Mouse (Mus musculus) cerebellum, postnatal 36 days (tissue): ENCODE results near the gene Arpc2.

ENCODE experiments used
- DNase-seq, 2 experiments: peaks; one replicate each; pipeline ENCODE4 v3.0.0; 2021 to 2022; ENCODE audit warnings: mixed read lengths in 2 of 2

The Arpc2 gene

DNA sequence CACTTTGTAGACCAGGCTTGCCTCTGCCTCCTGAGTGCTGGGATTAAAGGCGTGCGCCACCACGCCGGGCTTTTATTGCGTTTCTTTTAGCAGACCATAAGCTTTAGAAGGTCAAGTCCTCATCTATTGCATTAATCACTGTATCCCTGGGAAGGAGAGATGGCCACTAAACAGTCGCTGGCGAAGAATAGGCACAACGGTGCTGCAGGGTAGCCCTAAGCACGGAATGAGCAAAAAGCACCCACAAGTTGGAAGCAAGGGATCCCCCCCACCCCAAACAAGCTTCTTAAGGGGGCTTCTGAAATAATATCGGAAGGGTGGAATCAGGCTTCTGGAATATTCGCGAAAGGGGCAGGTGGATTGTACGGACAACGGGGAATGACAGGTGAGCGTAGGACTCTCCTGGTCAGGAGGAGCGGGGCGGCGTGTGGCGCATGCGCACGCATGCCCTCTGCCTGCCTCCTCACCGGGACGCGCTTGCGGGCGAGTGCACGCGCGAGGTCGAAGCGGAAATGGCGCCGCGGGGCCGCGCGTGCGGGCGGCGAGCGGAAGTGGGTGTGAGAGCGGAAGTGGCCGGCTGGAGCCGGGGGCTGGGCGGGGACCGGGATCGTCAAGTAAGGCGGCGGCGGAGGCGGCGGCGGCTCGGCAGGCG is at the start of gene Arpc2:
TSS of gene Arpc2 (plus strand) at position 147 of the 652 bp plus-strand sequence.
- peak; percentile 94 to 97 for DNase-seq

DNA sequence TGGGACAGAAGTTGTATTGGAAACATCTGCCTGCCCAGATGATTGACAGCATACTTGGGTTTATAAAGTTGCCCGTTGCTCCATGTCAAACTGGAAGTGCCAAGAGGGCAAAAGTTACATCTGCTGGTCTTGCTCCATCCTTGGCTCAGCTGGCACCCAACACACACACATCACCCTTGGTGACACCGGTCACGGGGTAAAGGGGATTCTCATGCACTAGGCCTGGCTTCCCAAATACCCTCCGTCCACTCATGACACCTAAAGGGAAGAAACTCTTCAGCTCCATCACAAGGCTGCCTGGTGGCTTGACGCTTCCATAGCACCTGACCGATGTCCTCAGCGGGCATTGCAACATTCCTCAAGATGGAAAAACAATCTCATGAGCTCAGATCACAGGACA is 45.4 kb upstream of the Arpc2 start:
- no peak for DNase-seq

DNA sequence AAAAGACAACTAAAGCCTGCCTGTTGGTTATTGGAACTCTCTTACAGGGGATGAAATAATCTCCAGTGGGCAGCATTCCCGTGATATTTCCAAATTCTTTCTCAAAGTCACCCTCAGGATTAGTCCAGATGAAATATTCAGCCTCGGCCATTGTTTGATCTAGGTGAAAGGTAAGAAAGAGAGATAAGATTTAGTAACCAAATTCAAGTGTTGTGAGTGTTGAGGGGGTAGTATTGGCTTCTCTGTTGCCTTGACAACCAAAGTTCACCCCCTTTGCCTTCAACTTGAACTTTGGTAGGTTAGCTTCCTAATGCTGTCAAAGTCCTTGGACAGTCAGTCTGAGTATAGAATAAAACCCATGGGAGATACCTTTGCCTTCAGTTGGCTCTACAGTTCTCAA is 43.2 kb upstream of the Arpc2 start:
- DNase-seq: no peak

- DNase-seq: no peak
Observed at GRCm38 (mm10) chr1:74194445-74194844, 41.4 kb upstream of the Arpc2 start, which contains the start of gene Cxcr1. Gene Cxcr1, minus strand, starts transcription at chr1:74194631.

- no peak for DNase-seq
Observed at GRCm38 (mm10) chr1:74195961-74196360, 39.9 kb upstream of the Arpc2 start.

GRCm38 (mm10) chr1:74196621-74197419 is 39.1 kb upstream of the Arpc2 start:
- no peak for DNase-seq

DNA sequence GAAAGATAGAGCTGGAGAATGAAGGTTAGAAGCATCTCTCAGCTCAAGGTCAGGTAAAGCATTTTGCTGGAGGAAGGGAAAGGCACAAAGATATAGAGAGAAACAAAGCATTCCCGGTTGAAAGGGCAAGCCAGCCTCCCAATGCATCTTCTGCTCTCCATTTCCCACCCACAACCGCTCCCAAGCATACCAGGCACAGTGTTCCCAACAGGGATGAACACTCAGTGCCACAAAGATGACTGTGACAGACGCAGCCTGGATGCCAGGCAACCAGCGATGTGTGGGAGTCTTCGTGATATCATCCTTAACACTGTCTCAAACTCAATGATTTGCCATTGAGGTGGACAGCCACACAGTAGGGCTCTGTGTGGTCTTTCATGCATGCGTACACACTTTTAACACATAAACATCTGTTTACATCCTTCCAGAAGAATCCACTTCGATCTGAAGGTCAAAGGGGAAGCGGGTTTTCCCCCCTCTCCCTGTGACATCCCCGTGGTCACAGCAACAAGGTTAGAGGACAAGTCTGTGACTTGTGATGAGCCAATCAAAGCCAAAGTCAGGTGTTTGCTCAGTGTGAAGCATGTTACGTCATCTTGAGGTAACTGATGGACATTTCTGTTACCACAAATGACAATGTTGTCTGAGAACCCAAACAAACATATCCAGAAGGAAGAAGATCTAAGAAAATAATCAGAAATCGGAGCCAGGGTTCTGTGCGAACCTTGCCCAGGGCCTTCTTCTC is 38.0 kb upstream of the Arpc2 start:
- DNase-seq: no peak

- no peak for DNase-seq
Observed at GRCm38 (mm10) chr1:74199046-74199445, 36.8 kb upstream of the Arpc2 start.

- DNase-seq: no peak
Observed at GRCm38 (mm10) chr1:74201048-74201844, 34.6 kb upstream of the Arpc2 start.

DNA sequence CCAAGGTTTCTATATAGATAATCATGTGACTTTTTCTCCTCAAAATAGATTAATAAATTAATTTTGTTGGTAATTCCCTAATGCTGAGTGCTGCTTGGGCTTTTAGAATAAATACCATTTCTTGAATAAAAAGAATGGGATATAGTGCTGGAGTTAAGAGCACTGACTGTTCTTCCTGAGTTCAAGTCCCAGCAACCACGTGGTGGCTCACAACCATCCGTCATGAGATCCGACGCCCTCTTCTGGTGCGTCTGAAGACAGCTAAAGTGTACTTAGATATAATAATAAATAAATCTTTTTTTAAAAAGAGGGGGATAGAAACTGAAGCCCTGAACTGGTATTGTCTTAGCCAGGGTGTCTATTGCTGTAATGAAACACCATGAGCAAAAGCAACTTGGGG is 32.4 kb upstream of the Arpc2 start:
- DNase-seq: no peak

DNA sequence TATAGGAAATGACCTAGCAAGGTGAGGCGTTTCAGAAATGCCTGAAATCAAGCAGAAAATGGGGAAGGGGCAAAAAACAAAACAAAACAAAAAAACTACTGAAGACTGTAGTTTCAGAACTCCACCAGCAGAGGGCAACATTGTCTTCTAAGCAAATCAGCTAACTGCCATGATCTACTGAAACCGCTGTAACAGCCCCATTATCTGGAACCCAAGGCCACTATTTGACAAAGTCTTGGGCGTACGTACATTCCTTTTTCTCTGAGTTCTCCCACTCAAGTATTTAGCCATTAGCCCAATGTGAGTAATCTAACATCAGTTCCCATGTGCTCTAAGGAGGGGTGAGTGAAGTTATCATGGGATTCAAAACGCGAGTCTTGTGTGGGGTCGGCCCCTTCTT is 30.0 kb upstream of the Arpc2 start:
- peak in 1 of 2 experiments; percentile 31 for DNase-seq

- no peak for DNase-seq
Observed at GRCm38 (mm10) chr1:74206642-74207041, 29.2 kb upstream of the Arpc2 start.

GRCm38 (mm10) chr1:74207906-74208305 is 28.0 kb upstream of the Arpc2 start:
- peak in 1 of 2 experiments; percentile 19 for DNase-seq

GRCm38 (mm10) chr1:74208941-74209340 is 26.9 kb upstream of the Arpc2 start:
- no peak for DNase-seq

- no peak for DNase-seq
Observed at GRCm38 (mm10) chr1:74219922-74220321, 16.0 kb upstream of the Arpc2 start.

GRCm38 (mm10) chr1:74227317-74227716 is 8.6 kb upstream of the Arpc2 start:
- DNase-seq: no peak

GRCm38 (mm10) chr1:74229942-74230341 is 5.9 kb upstream of the Arpc2 start:
- DNase-seq: no peak

GRCm38 (mm10) chr1:74230992-74231391 is 4.9 kb upstream of the Arpc2 start:
- no peak for DNase-seq

DNA sequence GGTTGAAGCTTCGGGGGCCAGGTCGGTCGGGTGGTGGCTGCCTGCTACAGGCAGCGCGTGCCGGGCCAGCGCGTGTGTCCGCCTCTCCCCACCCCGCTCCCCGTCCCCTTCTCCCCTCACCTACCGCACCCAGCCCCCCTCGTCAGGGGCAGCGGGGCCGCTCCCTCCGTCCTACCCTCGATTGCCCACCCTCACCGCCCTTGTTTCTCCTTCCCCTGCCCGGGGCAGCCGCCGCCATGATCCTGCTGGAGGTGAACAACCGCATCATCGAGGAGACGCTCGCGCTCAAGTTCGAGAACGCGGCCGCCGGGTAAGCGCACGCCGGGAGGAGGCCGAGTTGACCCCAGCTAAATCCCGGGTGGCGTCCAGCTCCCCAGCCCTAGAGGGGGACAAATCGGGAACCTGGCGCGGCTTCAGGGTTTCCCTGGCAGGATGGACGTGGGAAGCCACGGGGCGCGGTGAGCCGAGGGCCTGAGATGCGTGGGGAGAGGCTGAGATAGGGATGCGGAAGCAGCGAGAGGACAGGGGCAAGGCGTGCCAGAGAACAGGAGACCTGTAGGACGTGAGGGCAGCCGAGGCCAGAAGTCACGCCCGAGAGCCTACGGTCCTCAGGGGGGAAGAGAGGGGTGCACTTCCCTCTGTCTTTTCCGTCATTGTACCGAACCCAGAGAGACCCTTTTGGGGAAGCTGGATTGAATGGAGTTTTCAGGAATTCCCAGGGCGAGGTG is 870 bp downstream of the Arpc2 start:
- peak; percentile 40 to 50 for DNase-seq

DNA sequence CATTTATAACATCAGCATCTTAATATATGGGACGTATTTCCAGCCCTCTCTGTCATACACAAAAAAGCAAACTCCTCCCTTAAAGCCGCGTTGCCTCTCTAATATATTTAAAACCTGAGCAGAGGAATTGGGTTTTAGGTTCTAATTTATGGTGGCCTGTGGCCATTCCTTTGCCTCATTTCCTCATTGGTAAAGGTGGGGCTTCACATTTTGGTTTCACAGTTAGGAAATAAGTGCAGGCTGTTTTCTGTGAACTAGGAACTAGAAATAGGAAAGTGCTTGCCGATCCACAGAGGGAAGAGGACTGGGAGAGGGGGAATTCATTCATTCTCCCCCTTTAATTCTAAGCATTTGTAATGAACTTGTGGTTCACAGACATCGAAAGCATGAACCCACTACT is 1.8 kb downstream of the Arpc2 start:
- DNase-seq: no peak

- no peak for DNase-seq
Observed at GRCm38 (mm10) chr1:74238136-74238535, 2.3 kb downstream of the Arpc2 start.

GRCm38 (mm10) chr1:74239162-74239561 is 3.3 kb downstream of the Arpc2 start:
- no peak for DNase-seq
